Mouse (Mus musculus) bone marrow, adult 2 months (tissue): ENCODE measurements at regions not wholly inside any gene's neighbourhood (a gene's known extent, or its start where the extent isn't known, plus 50 kb on each side); places are given as distances from the start of the nearest gene placed in this dataset.

ENCODE experiments used
- CTCF ChIP-seq: fragments of 200-500 bp; IDR thresholded peaks from 2 replicates; pipeline ENCODE4 v1.5.1; 2011; ENCODE audit warnings: low read length, control low read depth; ENCODE audit not compliant: control insufficient read depth, insufficient read depth
- POLR2A ChIP-seq: fragments of 200-500 bp; IDR thresholded peaks from 2 replicates; pipeline ENCODE4 v1.6.1; 2011; ENCODE audit warnings: low read depth, mild to moderate bottlenecking, control low read depth, low read length, borderline replicate concordance; ENCODE audit not compliant: control insufficient read depth

DNA sequence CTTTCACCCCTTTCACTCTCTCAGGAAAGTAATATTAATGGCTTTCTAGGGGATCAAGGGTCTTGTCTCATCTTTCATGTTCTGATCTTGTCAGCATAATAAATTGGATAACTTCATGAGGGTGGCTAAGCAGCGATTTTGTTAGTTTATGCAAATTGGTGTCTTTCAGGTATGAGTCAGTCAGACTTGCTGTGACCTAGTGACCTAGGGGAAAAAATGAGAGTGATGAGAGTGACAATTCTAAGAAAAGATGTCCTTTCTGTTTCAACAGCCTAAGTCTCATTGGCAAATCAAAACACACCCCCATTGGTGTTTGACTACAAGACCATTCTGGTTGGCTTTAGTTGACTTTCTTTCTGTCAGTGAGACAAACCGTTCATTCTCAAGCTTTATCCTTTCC lies 68.0 kb upstream of the Actbl2 start:
- no peak for TF ChIP-seq CTCF
- no peak for TF ChIP-seq POLR2A
